Mouse (Mus musculus) liver, adult 2 months (tissue): ENCODE data around the gene Drc3.

Experiments used
- CTCF ChIP-seq: fragments of 200-500 bp; IDR thresholded peaks from 2 replicates; pipeline ENCODE4 v1.5.1; 2011; ENCODE audit warnings: low read depth, low read length, control low read depth
- POLR2A ChIP-seq: fragments of 200-500 bp; IDR thresholded peaks from 2 replicates; pipeline ENCODE4 v1.6.1; 2011; ENCODE audit warnings: low read length, control low read depth; ENCODE audit not compliant: insufficient read depth; ENCODE audit errors: extremely low read depth

DNA sequence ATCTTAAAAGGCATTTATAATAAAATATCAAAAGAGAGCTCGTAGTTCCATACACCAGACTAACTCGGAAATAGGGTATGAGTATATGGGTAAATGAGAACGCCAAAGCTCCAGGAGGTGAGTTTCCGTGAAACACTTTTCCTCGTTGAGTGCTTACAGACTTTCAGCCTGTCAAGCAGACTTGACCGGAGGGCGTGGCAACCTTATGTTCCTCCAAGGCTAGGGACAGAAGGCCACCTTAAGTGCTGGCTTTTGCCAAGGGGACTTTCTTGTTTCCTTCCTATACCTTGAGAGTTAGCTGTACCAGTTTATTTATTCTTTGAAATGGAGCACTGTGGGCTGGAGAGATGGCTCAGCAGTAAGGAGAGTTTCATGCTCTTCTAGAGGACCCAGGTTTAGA, 87.0 kb downstream of the Drc3 start:
- no peak for TF ChIP-seq CTCF
- TF ChIP-seq POLR2A, result no peak
